Mouse (Mus musculus): ENCODE results near the gene Tacstd2.
"Not testable (repeated sequence)": the region's sequence is repeated elsewhere in the genome, so short reads cannot be mapped to it uniquely, and the experiment has no call there.

Tacstd2 gene

DNA sequence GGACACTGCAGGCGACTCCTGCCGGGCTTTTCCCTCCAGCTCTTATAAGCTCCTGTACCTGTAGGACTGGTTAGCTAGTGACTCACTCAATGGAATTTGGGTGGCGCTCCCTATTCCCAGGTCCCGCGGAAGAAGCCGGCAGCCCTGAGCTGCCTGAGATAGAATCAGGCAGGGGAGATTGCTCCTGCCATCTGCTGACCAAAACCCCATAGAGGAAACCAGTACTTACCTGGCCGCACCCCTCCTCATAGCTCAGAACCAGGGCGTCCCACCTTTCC is at the start of gene Tacstd2:
Gene Tacstd2 (minus strand): TSS at position 20 of the 278 bp plus-strand sequence.
- no peak for DNase-seq (ENCODE audit: low read depth, low spot score)

DNA sequence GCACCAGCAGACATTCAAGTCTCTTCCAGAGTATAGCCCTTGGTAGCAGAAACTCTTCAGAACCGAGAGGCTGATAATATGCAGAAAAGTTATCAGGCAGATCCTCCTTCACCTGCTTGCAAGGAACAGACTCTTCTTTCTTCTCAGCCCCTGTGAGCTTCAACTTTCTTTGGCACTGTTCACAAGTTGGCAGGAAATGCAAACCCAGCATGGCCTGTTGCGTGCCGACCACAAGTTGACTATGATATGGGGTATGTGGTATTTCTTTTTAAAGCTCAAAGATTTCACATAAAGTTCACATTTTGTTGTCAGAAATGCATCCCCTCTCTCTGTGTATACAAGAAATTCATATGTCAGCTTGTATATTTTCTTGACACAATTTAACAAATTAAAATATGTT is 30.7 kb upstream of the Tacstd2 start:
- DNase-seq (ENCODE audit: low read depth, low spot score): no peak

DNA sequence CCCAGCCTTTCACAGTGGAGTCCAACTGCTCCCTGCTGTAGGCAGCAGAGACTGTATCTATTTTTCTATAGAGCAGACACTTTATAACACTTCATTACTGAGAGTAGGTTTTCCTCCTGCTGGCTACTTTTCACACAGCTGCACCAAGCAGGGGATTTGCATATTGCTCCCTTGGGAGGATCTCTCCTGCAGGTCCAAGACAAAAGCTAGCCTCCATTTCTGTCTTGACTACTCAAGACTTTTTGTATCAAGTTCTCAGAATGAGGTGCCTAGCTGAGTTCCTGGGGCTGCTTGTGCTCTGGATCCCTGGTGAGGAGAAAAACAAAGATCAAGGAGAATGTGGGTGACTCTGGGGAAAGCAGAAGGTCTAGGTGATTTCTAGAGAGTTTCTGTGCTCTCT is 19.8 kb upstream of the Tacstd2 start:
- DNase-seq (ENCODE audit: low read depth, low spot score): no peak

DNA sequence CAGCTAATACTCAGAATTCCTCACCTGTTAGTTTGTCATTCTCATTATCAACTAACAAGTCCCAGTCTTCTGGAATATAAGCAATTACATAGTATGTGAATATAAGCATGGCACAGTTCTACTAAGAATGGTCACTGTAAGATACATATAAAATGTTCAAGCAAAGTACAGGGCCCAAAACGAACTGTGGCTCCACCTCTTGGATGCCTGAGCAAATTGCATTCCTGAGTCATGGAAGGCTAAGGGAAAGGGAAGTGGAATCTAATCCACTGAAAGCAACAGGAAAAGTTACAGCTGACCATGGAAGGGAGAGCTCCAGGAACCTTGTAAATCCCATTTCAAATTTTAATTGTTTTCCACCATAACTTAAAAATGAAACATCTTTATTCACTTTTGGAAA is 14.0 kb upstream of the Tacstd2 start:
- DNase-seq (ENCODE audit: low read depth, low spot score): no peak

DNA sequence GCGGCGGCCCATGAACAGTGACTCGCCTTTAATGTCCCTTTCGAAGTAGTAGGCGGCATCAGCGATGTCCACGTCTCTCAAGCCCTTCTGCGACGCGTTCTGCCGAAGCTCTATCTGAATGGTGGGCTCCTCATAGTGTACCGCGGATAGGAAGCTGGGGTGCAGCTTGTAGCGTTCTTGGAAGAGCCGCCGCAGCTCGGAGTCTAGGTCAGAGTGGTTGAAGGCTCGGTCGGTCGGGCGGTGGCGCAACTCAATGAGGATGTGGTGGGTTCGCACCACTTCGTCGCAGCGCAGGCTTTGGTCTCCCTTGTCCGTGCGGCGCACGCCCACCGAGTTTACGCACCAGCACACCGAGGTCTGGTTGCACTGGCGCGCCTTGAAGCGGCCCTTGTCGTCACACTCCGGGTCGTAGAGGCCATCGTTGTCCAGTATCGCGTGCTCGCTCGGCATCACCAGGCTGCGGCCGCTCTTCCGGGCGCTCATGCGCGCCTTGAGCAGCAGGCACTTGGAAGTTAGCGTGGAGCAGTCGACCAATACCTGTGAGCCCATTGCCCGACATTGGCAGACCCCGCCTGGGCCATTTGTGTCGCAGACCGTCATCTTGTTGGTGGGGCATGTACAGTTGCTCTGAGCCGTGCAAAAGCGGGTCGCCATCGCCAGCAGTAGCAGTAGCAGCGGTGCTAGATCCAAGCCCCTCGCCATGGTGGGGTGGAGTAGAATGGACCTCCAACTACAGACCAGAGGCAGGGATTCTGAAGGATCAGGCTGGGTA is 405 bp downstream of the Tacstd2 start:
- no peak for DNase-seq (ENCODE audit: low read depth, low spot score)

DNA sequence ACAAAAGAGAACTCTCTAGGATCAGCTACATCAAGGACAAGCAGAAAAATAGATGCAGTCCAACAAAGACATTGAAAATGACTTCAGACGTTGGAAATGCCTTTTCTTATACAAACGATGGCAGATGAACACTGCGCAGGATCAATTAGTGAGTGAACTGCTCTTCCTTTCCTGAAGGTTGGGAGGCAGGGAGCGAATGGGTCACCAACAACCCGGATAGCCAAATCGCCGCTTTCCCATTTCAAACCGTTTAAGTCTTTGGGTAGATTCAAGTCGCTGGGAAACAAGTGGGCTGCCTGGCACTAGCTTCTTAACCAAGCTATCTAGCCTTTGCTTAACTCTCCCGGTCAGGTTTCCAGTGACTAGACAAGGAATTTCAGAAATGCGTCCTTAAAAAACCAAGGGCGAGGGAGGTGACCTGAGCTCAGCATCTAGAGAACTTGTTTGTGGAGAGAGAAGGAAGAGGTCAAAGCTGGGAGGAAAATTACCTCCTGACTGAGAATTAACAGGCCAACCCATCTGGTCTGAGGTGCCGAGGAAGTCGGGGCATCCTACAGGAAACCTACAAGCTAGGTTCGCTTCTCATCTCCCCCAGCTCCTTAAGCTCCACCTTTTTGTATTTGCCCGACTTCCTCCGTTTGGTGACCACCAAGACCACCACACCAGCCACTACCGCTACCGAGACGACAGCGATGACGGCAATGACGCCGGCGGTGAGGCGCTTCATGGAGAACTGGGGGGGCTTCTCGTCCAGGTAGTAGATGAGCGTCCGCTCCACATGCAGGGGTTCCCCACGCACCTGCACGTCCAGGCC is 1.2 kb downstream of the Tacstd2 start:
- DNase-seq (ENCODE audit: low read depth, low spot score): no peak

DNA sequence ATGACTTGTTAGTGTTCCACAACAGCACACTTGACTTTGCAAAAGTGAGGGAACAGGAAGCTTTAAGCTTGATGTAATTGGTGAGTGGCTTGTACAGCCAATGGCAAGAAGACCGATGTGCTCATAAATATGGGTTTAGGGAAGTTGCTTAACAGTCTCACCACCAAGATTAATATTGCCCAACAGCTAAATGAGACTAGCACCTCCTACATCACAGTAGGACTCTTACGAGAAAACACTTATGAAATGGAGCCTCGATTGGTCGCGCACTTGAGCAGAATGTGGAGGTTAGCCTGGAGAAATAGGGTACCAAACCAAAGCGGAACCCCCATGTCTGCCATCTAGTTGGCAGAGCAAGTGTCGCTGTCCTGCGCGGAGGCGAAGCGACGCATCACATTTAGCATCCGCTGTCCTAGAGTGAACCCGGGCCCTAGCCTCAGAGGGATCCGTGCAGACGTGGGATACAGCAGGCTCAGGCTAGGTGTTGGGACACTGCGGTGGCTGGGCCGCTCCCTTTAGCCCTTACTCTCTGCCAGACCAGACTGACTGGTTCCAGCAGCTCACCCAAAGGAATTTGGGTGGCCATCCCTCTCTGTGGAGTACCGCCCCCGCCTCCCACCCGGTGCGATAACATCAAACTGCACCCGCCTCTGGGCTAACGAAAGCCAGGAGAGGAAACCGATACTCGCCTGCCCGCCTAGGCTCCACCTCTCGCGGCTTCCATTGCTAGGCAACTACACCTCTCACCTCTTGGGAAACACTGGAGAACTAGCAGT is 2.7 kb downstream of the Tacstd2 start:
- peak; percentile 9 for DNase-seq (ENCODE audit: low read depth, low spot score)

DNA sequence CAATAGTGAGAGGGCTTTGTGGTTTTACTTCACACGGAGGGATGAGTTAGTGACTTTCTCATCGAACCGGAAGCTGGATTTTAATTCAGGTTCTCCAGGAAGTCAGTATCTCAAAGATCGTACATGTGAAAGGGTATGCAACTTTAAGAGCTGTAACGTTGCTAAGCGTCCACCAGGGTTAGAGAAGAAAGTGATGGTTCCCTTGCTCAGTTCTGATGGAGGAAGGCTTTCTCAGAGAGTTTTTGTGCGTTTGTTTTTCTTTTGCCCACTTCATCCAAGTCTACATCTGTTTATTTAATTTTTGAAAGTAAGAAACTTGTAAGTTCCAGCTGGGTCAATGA is 3.8 kb downstream of the Tacstd2 start:
- no peak for DNase-seq (ENCODE audit: low read depth, low spot score)

DNA sequence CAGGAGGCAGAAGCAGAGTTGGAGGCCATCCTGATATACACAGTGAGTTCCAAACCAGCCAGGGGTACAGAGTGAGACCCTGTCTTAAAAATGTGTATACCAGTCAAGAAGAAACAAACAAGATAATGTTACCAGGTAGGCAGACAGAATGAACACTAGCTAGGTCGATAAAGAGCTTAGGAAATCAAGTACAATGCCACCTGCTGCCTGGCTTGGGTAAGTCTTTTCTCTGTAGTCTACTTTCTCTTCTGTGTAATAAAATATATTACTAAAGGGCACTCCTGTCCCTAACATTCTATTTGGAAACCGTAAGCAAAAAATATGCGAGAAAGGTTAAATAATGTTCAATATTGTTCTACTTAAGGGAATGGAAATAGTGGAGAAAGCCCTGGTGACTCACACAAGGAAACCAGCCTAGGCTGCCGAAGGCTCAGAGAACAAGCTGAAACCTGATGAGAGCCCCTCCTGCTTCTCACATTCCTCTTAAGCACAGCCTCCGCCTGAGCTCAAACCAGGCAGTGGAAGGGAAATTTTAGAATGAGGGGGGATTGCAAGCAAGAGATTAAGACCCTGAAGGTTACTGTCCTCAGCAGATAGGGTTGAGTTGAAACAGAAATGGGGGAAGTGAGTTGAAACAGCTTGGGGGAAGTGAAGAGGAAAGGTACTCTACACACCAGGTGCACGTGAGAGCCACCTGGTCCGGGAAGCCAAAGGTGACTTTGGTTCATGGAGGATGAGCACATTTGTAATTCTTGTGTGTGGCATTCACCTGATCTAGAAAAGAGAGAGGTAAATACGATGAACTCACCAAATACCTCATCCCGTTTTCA is 4.4 kb downstream of the Tacstd2 start:
- DNase-seq (ENCODE audit: low read depth, low spot score): no peak

DNA sequence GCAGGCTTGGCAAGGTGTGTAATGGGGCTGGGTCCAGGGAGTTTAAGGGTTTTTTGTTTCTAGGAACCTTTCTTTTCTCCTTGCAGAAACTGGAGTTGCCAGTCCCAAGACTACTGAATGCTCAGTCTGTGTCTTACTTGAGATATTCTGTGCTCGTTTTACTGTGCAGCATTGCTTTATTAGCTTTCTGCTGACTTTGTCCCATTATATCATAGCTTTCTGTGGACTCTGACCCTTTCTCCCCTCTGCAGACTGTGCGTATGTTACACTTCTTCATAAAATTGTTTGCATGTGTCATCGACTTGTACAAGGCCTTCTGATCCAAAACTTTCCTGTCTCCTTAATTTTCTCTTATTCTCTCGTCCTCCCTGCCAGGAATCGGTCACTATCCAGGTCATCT is 9.2 kb downstream of the Tacstd2 start:
- no peak for DNase-seq (ENCODE audit: low read depth, low spot score)

DNA sequence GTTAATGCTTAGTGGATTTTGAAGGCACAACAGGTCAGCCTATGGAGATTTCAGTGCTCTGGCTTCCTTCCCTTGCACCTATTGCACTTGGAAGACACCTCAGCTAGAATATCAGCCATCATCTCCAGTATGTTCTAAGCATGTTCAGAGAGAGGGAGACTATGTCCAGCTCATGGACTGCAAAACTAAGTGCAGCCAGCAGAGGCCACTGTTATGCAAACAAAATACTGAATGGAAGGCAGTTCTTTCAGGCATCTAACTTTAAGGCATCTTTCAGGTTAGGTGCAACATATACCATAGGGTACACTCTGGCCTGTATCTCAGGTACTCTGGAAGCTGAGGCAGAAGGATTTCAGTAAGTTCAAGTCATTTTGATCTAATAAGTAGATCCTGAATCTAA is 24.8 kb downstream of the Tacstd2 start:
- DNase-seq (ENCODE audit: low read depth, low spot score): no peak

DNA sequence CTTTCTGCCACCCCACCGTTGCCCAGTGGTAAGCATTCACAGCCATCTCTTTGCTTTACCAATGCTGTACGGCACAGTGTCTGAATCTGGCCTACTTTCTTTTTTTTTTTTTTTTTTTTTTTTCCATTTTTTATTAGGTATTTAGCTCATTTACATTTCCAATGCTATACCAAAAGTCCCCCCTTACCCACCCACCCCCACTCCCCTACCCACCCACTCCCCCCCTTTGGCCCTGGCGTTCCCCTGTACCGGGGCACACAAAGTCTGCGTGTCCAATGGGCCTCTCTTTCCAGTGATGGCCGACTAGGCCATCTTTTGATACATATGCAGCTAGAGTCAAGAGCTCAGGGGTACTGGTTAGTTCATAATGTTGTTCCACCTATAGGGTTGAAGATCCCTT is 33.7 kb downstream of the Tacstd2 start:
- DNase-seq (ENCODE audit: low read depth, low spot score): not testable (repeated sequence)

DNA sequence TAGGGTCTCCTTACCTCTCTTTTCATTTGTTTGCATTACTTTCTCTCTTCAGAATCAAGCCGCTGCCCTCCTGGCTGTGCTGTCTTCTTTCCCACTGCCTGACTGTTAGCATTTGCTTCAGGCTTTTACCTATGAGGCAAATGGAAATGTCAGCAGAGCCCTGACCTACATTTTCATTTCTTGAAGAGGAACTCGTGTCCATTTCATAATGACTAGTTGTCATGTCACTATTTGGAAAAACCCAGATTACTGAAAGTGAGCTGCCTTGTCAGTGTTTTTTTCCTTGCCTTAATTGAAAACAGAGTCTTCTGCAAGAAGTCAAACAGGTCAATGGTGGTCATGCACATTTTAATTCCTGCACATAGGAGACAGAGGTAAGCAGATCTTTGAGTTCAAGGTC is 43.8 kb downstream of the Tacstd2 start, which contains the start of gene Il23r:
Gene Il23r (minus strand): TSS at position 101 of the 400 bp plus-strand sequence.
- no peak for DNase-seq (ENCODE audit: low read depth, low spot score)

Measured in skeletal muscle tissue, adult 2 months (tissue).